Mouse (Mus musculus) kidney, adult 11 months (tissue): ENCODE results near the gene Mettl5.
A peak's percentile ranks its signal among the peaks of the same experiment; 100 is the strongest.
"Not testable (repeated sequence)": the region's sequence is repeated elsewhere in the genome, so short reads cannot be mapped to it uniquely, and the experiment has no call there.

ENCODE experiments used
- DNase-seq: peaks from one replicate; pipeline ENCODE4 v3.0.0; 2022

Gene Mettl5

GRCm38 (mm10) chr2:69885451-69886305 lies at the start of gene Mettl5:
Gene Mettl5 (minus strand): TSS chr2:69885615.
- peak; percentile 76 for DNase-seq

- DNase-seq, result no peak
These were observed 39.5 kb upstream of the Mettl5 start for GRCm38 (mm10) chr2:69924943-69925342.

- no peak for DNase-seq
These were observed 31.9 kb upstream of the Mettl5 start for GRCm38 (mm10) chr2:69917301-69917700.

DNA sequence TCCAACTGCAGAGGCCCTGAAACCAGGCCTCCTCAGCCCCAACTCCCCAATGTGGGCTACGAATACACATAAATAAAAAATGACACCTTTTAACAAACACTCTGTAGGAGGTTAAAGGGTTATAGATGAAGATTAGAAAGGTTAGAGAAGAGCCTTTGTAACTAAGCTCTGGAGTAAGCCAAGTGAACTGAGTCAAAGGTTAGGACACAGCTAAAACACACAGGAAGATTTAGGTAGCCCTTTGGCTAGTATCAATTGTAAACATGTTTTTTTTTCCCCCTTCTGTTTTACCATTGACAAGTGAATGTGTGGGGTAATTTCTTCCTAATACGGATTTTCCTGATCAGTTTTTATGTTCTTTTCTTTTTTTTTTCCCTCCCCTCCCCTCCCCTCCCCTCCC lies 27.4 kb upstream of the Mettl5 start:
- DNase-seq, result no peak

DNA sequence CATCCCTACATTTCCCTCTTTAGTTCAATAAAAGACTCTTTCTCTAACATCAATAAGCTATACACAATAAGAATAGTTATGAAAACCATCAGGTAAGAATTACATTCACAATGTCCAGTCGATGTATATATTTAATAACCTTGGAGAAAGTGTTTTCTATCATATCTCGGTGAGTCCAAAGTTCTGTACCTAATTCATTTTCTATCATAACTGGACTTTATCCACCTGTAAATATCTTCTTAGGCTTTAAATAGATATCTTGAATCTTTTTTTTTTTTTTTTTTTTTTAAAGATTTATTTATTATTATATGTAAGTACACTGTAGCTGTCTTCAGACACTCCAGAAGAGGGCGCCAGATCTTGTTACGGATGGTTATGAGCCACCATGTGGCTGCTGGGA lies 22.0 kb upstream of the Mettl5 start:
- not testable (repeated sequence) for DNase-seq

GRCm38 (mm10) chr2:69903541-69903940 lies 18.1 kb upstream of the Mettl5 start:
- DNase-seq, result no peak

DNA sequence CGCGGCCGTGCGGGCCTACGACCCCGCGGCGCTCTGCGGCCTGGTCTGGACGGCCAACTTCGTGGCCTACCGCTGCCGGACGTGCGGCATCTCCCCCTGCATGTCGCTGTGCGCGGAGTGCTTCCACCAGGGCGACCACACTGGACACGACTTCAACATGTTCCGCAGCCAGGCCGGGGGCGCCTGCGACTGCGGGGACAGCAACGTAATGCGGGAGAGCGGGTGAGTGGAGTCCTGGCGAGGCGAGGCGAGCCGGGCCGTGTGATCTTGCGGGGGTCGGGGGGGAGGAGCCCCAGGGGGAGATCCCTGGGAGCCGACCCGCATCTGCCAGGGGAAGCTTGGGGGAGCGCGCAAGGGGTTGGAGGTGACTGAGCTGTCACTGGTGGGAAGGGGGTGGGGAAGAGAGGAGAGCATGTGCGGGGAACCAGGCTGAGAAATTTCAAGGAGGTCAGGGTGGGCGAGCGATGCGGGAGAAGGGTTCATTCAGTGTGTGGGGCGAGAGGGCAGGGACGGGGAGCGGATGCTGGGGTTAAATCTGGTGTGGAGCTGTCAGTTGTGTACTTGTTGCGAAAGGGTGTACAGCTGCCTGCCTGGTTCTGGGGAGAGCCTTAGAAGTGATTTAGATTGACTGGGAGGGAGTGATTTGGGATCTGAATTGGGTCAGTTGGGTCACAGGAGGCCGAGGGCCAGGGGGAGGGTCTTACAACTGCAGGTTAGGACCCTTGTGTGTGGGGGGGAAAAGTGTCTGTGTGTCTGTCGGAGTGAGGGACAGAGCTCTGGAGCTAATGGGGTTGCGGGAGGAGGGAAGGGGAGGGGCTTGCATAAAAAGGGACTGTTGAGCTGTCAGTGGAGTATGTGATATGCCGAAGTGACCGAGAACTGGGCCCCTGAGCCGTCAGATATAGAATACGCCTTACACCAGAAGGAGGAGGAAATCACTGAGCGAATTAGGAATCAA lies 12.5 kb upstream of the Mettl5 start:
- DNase-seq, result peak; percentile 63

DNA sequence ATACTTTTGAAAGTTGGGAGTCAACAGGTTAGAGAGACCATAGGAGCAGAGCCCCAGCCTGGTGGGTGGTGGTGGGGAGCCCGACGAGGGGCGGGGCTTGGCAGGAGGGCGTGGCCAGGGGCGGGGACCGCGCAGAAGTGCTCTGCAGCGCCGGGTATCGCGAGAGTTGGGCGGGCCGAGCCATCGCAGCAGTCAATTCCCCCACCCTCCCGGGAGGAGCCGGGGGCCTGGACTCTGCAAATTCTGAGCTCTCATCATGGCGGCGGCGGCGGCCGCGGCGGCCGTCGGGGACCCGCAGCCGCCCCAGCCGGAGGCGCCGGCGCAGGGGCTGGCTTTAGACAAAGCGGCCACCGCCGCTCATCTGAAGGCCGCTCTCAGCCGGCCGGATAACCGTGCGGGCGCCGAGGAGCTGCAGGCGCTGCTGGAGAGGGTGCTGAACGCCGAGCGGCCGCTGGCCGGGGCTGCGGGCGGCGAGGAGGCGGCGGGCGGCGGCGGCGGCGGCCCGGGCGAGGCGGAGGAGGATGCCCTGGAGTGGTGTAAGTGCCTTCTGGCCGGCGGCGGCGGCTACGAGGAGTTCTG lies 11.7 kb upstream of the Mettl5 start, which contains the start of gene Ubr3:
TSS of gene Ubr3 (plus strand) at position 208 of the 579 bp plus-strand sequence.
- DNase-seq, result peak; percentile 96

DNA sequence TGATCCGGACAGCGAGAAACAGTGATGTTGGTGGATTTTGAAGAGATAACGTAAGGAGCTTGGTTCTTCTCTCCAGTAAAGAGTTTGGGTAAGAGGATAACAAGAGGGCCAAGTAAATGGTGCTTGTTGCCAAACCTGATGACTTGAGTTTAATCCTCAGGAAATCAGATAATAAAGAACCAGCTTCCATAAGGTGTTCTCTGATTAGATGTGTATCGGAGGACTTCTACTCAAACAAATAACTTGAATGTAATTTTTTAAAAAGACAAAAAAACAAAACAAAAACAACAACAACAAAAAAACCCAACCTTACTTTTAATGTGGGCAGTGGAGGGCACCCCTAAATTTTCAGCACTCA lies 10.8 kb upstream of the Mettl5 start:
- no peak for DNase-seq

GRCm38 (mm10) chr2:69895502-69896223 lies 10.2 kb upstream of the Mettl5 start:
- DNase-seq, result no peak

GRCm38 (mm10) chr2:69893891-69894290 lies 8.5 kb upstream of the Mettl5 start:
- no peak for DNase-seq

DNA sequence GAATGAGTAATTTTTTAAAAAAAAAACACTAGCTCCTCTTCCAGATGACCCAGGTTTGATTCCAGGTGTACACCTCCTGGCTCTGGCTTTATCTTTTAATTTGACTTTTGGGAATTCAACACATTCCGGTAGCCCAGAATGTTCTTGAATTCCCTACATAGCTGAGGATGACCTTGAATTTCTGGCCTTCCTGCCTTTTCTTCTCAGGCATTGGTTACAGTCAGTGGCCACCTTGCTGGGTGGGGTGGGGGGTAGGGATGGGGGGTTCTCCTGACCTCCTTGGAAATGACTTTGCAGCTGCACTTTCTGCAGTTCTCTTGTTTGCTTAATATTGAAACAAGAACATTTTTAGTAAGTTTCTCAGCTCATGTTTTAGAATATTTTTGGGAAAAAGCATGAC lies 7.7 kb upstream of the Mettl5 start:
- no peak for DNase-seq

DNA sequence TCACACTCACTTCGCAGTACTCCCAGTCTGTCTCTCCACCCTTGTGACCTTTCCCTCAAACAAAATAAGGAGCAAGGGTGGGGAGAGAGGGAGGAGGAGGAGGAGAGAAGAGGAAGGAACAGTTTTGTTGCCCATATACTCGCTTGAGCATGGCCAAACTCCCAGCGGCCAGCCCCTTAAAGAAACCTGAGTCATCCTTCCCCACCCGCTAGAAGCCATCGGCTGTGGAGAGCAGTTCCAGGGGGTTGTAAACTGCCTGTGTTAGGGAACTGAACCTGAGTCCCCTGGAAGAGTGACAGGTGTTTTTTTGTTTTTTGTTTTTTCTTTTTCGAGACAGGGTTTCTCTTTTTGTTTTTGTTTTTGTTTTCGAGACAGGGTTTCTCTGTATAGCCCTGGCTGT lies 5.4 kb upstream of the Mettl5 start:
- DNase-seq, result no peak

DNA sequence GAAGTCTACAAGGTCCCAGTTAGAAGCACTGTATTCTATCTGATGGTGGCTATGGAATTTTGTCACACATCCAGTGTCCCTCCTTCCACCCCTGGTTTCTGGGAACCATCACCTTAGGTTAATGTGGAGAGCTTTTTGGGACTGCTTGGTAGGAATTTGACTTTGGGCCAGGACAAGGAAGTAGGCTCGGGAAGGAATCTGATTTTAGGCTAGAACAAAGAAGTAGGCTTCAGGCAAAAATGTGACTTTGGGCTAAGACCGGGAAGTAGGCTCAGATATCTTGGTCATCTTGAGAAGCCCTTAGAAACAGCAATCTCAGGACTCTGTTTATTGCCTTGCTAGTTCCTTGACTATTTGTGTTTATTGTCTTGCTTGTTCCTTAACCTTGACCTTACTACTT lies 3.5 kb upstream of the Mettl5 start:
- no peak for DNase-seq

DNA sequence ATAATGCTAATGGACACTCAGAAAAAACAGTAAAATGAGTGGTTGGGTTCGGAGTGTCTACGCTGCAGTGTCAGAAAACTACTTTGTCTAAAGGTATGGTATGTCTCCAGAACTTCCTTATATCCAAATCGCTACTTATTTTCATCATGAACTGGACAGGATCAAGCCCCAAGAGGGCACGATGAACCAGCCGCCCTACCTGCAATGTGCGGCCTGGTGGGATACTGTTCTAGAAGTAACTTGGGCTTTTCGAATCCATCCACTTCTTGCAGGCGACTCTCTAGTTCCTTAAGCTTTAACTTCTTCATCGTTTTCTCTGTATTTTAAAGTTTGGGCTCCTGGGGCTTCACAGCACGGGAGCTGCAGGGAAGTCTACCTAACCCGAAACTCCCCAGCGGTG lies 365 bp downstream of the Mettl5 start:
- no peak for DNase-seq

GRCm38 (mm10) chr2:69884581-69884980 lies 834 bp downstream of the Mettl5 start:
- no peak for DNase-seq

- DNase-seq, result no peak
These were observed 1.4 kb downstream of the Mettl5 start for GRCm38 (mm10) chr2:69883990-69884391.

GRCm38 (mm10) chr2:69862117-69862657 lies 23.2 kb downstream of the Mettl5 start:
- no peak for DNase-seq

GRCm38 (mm10) chr2:69861485-69862091 lies 23.8 kb downstream of the Mettl5 start, which contains the start of gene Ssb:
Gene Ssb (plus strand): TSS chr2:69861562.
- peak; percentile 90 for DNase-seq

DNA sequence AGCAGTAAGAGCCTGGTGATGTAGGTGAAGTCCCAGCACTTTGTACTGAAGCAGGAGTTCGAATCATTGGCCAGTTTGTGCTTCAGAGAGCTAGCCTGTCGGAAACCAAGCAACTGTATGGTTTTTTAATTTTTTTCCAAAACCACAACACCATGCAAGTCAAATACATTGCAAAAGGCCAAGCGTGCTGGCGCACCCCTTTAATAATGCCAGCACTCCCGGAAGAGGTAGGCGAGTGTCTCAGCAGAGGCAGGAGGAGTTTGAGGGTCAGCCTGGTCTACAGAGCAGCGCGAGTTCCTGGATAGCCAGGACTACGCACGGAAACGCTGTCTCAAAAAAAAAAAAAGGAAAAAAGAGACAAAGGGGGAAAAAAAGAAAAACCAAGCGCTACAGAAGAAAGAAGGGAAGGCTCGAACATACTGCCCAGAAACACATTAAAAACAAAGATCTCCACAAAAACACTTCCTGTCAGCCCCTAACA lies 24.4 kb downstream of the Mettl5 start:
- peak; percentile 38 for DNase-seq

DNA sequence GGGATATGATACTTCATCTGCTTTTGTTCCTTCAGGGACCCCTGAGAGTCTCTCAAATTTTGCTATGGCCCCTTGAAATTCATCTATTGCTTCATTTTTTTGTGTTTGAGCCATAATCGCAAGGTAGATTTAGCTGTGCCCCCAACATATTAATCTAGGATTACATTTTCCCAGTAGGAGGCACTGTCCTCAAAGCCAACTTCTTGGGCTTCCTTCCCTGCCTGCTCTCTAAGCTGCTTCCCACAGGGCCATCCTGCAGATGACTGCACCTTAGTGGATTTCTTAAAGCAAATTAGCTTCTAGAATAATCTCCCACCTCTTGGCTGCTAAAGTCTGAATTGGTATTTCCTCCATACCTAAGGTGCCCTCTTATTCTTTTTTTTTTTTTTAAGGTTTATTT lies 27.5 kb downstream of the Mettl5 start:
- DNase-seq, result no peak

- no peak for DNase-seq
These were observed 29.0 kb downstream of the Mettl5 start for GRCm38 (mm10) chr2:69856392-69856791.
